Mouse (Mus musculus) NIH3T3 (cell line): ENCODE measurements around the gene Spsb1.

Experiments
- DNase-seq: peaks from one replicate; pipeline ENCODE4 v3.0.0-alpha.2; 2012; ENCODE audit warnings: low read depth

The Spsb1 gene

DNA sequence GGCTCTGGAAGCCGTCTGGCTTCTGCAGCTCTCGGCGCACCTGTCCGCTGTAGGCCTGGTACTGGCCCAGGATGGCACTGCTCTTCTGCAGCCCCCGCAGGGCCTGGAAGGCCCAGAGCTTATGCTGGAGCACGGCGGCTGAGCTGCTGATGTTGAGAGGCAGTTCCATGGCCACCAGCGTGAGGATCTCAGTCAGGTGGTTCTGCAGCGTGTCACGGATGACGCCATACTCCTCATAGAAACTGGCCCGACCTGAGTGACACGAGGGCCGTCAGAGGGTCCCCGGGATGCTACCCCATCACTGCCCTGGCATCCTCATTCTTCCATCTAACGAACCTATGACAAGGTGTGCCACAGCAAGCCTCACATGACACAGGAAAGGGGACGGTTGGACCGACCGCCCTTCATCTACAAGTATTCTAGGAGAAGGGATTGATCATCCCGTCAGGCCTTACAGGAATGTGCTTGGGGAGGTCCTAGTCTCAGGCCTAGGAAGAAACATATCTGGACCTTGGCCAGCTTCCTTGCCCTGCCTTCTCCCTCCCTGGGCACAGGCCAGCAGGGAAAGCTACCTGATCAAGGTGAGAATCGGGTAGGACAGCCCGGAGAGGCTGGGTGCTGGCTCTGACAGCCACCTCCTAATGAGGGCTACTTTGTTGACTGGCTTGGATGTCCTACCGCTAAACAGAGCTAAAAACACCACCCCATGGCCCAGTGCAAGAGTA, 29.2 kb upstream of the Spsb1 start:
- DNase-seq = no peak

- DNase-seq = no peak
Observed at GRCm38 (mm10) chr4:149982154-149982553, 27.3 kb upstream of the Spsb1 start.

DNA sequence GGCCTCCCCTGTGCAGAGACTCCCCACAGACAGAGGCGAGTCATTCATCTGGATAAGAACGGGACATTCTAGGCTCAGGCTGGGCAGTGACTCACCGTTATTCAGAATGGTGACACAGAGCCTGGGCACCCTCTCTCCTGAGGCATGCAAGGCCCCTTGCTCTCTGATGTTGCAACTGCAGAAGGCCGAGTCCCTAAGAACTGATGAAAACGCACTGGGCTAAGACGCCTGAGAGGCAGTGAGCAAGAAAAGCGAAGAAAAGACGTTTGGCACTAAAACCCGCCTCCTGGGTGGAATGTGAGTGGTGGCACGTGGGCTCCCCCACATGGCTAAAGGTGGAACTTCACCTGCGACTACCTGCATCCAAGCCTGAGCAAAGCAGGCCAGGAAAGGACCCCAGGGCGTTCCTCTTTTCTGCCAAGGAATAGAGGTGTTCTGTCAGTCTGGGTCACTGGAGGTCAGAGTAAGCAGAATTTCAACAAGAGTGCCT, 25.0 kb upstream of the Spsb1 start:
- DNase-seq = peak; percentile 92

DNA sequence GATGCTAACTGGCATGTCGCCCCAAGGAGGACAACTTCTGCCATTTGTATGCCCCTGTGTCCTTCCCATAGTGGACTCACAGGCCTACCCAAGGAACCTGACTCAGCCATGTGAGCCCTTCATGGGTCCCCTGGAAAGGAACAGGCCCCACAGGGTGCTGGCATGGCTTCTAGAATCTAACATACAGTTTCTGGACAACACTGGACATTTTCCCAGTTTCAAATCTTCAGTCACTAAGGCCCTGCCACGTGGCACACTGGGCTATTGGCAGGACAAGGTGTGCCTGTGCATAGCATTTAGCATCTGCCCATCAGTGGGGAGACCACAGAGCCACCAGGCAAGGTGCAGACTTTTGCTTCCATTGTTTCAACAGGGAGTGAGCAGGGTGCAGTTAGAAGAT, 24.0 kb upstream of the Spsb1 start:
- no peak for DNase-seq

DNA sequence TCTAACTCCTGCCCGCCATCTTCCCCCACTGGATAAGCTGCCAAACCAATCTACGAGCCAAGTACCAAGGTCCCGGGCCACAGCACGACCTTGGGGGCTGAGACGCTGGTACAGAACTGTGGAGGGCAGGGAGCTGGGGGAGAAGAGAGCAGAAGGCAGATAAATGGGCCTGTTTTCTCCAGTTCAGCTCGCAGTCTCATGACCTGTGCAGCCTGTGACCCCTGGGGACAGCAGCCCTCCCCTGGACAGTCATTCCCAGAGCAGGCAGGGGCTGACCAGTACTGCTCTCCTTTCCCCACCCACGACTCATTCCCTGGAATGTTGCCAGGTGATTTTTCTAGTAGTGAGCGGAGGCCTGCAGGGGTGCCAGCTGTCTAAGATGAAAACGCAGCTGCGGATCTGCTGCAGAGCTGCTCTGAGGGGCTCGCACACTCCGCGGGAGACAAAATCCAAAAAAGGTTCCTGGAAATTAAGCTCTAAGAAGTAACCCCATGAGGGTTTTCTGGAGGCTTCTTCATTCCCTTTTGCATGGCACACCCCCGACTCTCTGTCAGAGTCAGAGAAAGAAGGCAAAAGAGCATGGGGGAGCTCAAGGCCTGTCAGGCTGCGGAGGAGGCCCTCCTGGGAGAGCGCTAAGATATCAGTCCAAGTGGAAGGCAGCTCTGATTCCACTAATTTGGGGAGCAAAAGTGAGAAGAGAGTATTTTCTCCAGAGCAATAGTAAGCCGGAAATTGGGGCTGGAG, 23.1 kb upstream of the Spsb1 start:
- DNase-seq = peak; percentile 79

GRCm38 (mm10) chr4:149977181-149977580, 22.3 kb upstream of the Spsb1 start:
- no peak for DNase-seq

DNA sequence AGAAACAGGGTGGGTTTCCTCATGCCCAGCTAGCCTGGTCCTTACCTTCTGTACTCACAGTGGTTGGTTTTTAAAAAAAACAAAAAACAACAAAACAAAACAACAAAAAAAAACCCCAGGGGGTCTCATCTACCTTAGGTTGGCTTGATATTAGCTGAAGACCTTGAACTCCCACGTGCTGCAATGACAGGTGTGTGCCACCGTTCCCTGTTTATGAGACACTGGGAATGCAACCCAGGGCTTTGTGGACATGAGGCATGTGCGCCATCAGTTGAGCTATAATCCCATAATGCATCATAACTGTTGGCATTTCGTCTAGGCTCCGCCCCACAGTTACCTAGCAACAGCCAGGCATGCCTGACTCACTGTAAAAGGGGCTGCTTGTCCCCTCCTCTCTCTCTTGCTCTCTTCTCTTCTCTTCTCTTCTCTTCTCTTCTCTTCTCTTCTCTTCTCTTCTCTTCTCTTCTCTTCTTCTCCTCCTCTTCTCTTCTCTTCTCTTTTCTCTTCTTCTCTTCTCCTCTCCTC, 20.9 kb upstream of the Spsb1 start:
- no peak for DNase-seq

DNA sequence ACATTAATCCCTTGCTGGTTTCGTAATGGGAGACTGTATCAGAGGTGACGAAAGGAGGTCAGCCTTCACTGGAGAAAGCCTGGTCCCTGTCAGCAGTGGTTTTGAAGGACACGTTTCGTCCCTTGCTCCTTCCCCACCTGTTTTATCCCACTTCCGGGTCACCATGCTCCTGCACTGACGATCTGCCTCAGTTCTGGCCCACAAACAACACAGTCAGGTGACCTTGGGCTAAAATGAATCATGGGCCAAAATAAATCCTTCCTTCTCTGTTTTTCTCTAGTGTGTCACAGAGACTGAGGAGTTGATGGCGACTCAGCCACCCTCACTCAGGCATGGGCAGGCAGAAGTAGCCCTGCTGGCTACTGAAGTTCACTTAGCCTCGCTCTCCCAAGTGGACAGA, 20.4 kb upstream of the Spsb1 start:
- DNase-seq = no peak

DNA sequence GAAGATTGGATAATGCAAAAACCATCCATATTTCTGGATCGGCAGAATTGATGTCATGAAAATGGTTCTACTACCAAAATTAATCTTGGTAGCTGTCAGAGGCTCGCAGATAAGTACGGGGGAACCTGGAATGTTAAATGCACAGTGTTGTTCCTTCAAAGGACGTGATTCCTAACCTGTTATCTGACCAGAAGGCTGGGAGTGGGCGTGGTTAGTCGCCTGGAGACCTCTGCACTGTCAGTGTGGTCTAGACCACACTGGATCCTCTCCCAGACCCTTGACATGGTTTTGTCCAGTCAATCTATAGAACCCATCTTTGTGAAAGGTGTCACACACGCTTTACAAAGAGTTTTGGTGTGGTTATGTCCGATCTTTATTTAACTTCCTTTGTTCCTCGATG, 16.6 kb upstream of the Spsb1 start:
- DNase-seq = no peak

GRCm38 (mm10) chr4:149968526-149968925, 13.7 kb upstream of the Spsb1 start:
- DNase-seq = no peak

DNA sequence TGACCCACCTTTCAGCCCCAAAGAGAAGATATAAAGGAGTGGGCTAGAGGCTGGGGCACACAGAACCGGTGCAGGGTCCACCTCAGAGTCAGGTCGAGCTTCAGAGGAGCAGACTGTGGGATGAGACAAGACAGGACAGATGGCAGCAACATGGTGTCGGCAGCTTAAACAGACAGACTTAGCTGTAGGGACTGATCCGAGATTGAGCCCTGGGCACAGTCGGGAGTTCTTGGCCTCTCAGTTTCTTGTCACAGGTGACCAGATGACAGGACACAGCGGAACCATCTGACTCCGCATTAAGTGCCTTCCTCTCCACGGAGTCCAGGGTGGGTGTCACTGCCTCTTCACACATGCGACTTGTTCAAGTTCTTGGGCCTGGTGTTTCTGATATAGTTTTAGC, 12.1 kb upstream of the Spsb1 start:
- no peak for DNase-seq

- DNase-seq = peak; percentile 90
Observed at GRCm38 (mm10) chr4:149966252-149966651, 11.4 kb upstream of the Spsb1 start.

GRCm38 (mm10) chr4:149965672-149966071, 10.8 kb upstream of the Spsb1 start:
- DNase-seq = no peak

DNA sequence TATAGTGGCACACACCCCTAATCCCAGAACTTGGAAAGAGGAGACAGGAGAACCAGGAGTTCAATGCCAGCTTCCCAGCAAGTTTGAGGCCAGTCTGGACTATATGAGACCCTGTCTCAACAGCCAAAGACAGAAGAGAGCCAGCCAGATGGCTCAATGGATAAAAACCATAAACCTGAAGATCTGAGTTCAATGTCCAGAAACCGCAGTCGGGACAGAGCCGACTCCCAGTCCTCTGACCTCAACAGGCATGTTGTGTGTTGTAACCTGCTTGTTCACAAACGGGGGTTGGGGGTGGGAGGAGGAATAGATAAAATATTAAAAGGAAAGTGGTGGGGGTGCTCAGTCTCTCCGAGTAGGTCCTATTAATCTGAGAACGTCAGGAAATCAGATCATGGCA, 10.4 kb upstream of the Spsb1 start:
- DNase-seq = no peak

- no peak for DNase-seq
Observed at GRCm38 (mm10) chr4:149964770-149965169, 9.9 kb upstream of the Spsb1 start.

DNA sequence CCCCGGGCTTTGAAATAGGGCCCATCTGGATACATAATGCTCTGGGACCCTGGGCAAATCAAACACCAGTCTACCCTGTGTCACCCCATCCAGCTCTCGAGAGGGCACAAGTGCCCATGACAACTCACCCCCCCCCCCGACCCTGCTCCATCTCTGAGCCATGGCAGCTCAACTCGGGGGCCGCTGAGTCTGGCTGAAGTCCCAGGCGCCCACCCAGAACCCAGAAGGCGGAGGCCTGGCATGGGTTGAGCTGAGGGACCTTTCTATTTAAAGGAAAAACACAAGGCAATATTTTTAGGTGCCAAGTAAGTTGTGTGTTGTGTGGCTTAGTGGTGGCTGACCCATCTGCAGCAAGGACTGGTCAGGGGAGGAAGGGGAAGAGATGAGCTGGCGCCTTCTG, 9.4 kb upstream of the Spsb1 start:
- no peak for DNase-seq

DNA sequence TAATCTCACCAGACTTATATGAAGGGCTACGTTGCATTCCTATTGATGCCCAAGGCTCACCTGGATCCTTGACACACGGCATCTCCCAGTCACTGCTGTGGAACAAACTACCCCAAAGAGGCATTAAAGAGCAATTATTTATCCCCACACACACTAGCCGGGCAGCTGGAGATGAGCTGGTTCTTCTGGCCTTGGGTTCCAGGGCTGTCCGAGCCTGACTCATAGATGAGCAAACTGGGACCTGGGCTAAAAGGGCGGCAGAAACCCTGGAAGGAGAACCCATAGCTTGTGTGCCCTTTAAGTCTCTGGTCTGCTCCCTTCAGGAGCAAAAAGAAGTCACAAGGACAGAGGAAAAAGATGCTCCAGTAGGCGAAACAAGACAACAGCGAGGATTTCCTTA, 5.5 kb upstream of the Spsb1 start:
- DNase-seq = no peak

DNA sequence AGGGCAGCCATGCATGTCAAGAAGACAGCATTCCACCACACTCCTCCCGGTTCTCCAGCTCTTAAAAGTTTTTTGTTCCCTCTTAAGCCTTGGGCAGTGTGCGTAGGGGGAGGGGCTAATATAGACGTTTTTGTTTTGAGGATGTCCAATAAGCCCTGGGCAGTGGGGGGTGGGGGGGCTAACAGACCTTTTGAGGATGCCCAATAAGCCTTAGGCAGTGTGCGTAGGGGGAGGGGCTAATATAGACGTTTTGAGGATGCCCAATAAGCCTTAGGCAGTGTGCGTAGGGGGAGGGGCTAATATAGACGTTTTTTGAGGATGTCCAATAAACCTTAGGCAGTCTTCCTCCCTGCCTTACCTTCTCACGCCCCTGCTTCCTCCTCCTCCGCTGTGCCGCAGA, 5.0 kb upstream of the Spsb1 start:
- DNase-seq = no peak

DNA sequence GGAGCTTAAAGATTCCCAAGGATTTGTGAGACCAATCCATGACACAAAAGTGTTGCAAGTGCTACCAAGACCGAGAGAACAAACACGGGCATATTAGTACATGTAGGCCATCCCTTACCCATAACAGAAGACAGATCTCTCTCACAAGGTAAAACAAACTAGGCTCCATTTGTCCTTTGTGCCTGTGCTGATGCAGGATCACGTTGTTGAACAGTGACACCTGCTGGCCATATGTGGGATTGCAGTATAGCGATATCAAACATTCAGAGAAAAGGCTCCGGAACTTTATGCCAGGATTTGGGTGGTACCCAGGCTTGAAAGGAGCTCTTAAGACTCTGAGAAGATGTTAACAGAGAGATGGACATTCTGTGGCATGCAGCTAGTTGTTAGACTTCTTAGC, 3.7 kb upstream of the Spsb1 start:
- DNase-seq = peak; percentile 90

- peak; percentile 74 for DNase-seq
Observed at GRCm38 (mm10) chr4:149956048-149956447, 1.2 kb upstream of the Spsb1 start.

GRCm38 (mm10) chr4:149955631-149956030, 788 bp upstream of the Spsb1 start:
- no peak for DNase-seq

- DNase-seq = peak; percentile 65
Observed at GRCm38 (mm10) chr4:149953621-149954481, 992 bp downstream of the Spsb1 start.
